Mouse (Mus musculus): ENCODE measurements at regions not wholly inside any gene's neighbourhood (a gene's known extent, or its start where the extent isn't known, plus 50 kb on each side); places are given as distances from the start of the nearest gene placed in this dataset.
"Not testable (repeated sequence)": the region's sequence is repeated elsewhere in the genome, so short reads cannot be mapped to it uniquely, and the experiment has no call there.

DNA sequence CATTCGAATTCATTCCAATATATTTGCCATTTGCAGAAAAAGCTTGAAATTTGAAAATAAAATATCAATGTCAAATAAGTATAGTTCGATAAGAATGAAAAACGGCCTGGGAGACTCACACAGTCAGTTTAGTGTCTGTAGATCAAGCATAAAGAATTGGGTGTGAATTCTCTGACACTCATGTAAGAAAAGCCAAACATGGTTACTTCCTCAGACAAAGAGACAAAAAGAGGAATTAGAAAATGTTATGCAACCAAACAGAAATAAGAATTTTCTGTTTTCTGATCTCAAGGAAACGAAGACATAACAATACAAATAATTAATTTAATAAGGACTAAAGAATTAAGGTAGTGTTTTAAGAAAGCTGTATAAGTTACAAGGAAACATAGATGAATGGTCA, 113.7 kb upstream of the Egfr start:
- DNase-seq (ENCODE audit: low spot score) = no peak

DNA sequence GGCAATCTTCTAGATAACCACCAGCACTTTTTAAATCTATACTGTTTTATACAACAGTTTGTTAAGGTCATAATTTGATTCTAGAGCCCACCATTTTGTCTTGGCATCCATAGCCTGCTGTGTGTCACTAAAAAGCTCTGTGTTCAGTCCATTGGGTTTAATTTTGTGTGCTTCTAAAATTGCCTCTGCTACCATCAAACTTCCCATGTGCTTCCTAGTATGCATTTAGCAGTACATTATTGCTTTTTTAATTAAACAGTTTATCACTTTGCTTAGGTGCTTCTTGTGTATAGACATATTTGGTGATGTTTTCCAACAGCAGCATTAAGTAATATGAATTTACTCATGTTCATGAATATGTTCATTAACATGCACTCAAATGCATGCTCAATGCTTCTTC, 102.4 kb upstream of the Egfr start:
- no peak for DNase-seq (ENCODE audit: low spot score)

DNA sequence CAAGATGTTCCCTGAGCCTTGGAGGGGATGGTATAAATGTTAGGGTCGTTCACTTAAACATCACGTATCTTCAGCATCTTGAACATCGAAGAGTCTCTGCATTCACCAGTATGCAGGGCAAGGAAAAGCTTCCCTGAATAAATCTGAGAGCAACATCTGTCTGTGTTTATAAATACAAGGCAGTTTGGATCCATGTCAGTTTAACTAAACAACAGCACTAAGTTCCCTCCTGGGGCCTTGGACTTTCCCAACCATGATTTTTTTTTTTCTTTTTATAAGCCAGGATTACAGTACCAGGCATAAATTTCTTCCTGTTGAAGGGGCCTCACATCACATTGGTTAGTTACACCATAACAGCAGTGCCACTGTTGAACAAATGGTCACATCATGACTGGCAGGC, 88.2 kb upstream of the Egfr start:
- no peak for DNase-seq (ENCODE audit: low spot score)

DNA sequence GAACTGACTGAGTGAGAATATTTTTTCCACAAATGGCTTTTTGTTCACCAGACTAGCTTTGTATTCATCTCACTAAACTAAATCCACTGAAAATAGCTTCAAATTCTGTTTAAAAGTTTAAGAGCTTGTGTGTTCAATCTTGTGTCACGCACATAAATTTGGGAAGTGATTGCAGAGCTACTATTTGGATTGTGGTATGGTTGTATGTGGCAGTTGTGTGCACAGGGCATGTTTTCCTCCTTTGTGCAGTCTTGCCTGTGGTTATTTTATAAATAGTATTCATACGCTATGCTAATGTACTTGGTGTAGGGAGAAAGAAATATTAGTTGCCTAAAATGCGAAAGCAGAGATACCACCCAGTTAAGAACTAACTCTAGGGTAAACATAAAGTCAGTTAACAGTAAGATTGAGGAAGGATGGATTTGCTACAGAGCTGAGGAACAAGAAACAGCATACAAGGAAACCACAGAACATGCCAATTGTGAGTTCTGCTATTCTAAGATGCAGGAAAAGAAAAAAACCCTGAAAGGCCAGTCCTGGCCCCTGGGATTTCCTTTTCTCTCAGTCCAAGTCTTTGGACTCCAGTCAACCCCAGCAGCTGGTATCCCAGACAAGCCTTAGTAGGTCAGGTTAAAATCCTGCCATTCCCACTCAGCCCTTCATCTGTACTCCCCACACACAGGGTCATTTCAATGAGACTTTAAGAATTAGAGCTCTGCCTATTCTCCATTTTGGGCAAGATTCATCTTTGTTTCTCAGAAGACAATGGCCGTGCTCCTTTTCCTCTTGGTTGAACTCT, 82.4 kb upstream of the Egfr start:
- no peak for DNase-seq (ENCODE audit: low spot score)

DNA sequence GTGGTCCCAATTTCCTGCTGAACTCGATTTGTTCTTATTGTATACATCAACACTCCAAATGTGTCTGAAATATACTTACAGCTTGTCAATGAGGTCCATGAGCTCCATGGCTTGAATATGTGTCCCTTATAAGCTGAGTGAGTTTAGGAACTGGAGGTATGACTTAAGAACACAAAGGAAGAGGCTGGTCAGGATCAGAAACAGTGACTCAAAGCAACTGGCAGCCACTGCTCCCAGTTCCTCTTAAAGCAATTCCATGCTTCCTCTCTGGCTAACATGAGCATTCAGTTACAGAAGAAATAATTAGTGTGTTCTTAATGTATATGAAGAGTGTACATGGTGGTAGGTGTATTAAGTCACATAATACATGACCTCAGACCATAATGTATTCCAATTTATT, 81.7 kb upstream of the Egfr start:
- DNase-seq (ENCODE audit: low spot score) = no peak

DNA sequence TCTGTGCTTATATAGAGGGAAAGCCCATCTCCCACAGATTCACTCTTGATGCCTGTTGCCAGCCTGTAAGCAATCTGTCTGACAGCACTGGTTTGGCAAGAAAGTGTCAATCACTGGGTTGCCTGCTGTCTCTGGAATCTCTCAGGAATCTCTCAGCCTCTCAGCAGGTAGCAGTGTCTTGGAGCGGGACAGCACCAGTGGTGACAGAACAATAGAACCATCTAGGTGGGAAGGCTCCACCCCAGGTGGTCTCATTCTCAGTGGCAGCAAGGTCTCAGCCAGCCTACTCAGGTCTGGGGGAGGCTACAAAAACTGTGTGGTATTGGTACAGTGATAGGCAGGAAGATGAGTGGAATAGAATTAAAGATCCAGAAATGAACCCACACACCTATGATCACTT, 76.1 kb upstream of the Egfr start:
- DNase-seq (ENCODE audit: low spot score) = not testable (repeated sequence)

DNA sequence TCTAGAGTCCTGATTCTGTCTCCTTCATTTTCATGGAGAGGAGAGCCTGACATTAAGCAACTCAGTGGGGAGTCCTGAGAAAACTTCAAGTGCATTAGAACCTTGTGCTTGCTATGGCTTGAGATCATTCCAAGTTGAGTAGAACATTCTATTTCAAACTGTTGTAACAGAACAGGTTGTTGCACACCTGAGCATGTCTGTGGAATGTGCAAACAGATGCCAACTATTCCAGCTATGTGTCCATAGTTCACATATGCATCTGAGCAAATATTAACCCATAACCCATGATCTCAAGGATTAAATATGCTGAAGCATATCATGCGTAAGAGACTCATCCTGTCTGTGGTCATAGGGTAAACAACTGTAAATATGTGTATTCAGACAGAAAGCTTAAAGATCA, 68.5 kb upstream of the Egfr start:
- no peak for DNase-seq (ENCODE audit: low spot score)

DNA sequence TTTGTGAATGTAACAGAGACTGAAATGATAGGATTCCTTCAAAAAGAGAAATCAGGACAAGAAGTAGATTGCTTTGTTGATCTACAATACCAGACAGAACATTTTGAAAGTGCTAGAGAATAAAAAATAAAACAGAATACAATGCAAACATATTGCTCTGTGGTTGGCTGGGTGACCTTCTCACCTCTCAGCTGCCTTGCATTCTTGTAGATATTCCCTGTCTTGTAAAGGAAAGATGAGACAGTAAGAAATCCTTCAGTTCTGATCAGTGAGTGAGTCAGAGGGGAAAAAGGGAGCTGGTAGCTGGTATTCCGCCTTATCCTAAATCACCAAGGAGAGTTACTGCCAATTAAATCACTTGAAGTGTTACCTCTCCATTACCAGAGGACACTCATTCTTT, 56.4 kb upstream of the Egfr start:
- no peak for DNase-seq (ENCODE audit: low spot score)

DNA sequence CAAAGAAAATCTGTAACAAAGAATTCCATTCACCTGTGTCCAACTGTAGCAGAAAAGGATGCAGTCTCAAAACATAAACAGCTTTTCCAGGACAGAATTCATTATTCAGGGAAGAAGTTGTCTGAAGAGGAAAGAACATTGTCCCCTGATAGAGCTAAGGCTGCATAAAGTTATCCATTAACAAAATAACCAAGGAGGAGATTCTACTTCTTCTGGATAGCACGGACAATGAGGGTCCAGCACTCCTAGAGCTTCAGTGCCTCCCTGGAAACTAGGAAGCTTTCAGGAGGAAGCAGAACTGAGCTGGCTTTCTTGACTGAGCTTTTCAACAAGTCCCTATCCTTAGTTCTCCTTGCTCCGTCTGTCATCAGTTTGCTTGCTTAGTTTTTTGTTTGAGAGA, 55.2 kb upstream of the Egfr start:
- DNase-seq (ENCODE audit: low spot score) = no peak

DNA sequence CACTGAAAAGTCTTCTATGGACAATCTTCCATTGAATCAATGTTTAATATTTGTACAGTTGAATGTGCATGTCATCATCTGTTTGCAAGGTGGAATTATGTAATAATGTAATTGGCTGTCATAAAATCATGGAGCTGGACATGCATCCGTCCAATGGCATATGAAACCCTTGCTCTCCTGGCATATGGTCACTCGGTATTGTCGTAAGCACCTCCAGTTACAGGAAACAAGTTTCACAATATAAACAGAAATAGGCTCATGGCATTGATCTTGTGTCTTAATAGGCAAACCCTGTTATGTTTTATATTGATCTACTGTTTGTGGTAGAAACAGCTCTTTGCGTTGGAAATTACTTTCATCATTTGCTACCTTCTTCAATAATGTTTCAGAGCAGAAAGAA, 50.2 kb upstream of the Egfr start:
- DNase-seq (ENCODE audit: low spot score) = no peak
